Mouse (Mus musculus) embryonic facial prominence, embryonic 13.5 days (tissue): ENCODE measurements at regions not wholly inside any gene's neighbourhood (a gene's known extent, or its start where the extent isn't known, plus 50 kb on each side); places are given as distances from the start of the nearest gene placed in this dataset.
A peak's percentile ranks its signal among the peaks of the same experiment; 100 is the strongest.

Source experiments
- ATAC-seq: fragments of 200-750 bp; cut with Nextera tagmentation; 2 replicates; pipeline ENCODE4 v1.8.0; 2017; ENCODE audit warnings: low read depth; ENCODE audit not compliant: insufficient number of reproducible peaks, insufficient read depth, low FRiP score, low TSS enrichment
- H3K27ac ChIP-seq: fragments of 300-500 bp; sonication (generic); 2 replicates; pipeline ENCODE4 v1.5.1; 2015; ENCODE audit warnings: moderate library complexity, mild to moderate bottlenecking, inconsistent platforms
- H3K27me3 ChIP-seq: fragments of 300-500 bp; sonication (generic); 2 replicates; pipeline ENCODE4 v1.6.1; 2015; ENCODE audit warnings: mild to moderate bottlenecking, inconsistent platforms
- H3K36me3 ChIP-seq: fragments of 300-500 bp; sonication (generic); 2 replicates; pipeline ENCODE4 v1.6.1; 2015; ENCODE audit warnings: mild to moderate bottlenecking, inconsistent platforms
- H3K4me1 ChIP-seq: fragments of 300-500 bp; sonication (generic); 2 replicates; pipeline ENCODE4 v1.6.1; 2015; ENCODE audit warnings: inconsistent platforms
- H3K4me2 ChIP-seq: fragments of 300-500 bp; sonication (generic); 2 replicates; pipeline ENCODE4 v1.6.1; 2015; ENCODE audit warnings: moderate library complexity, mild to moderate bottlenecking, inconsistent platforms
- H3K4me3 ChIP-seq: fragments of 300-500 bp; sonication (generic); 2 replicates; pipeline ENCODE4 v1.5.1; 2015; ENCODE audit warnings: mild to moderate bottlenecking, inconsistent platforms
- H3K9ac ChIP-seq: fragments of 300-500 bp; sonication (generic); 2 replicates; pipeline ENCODE4 v1.6.1; 2015; ENCODE audit warnings: mild to moderate bottlenecking, inconsistent platforms
- H3K9me3 ChIP-seq: fragments of 300-500 bp; sonication (generic); 2 replicates; pipeline ENCODE4 v1.6.1; 2016; ENCODE audit warnings: inconsistent platforms
- WGBS: fragments of 180-500 bp; shearing (Covaris S2); methylation state at CpG from one replicate; pipeline ENCODE4 v1.1.7; 2015; ENCODE audit warnings: mixed read lengths; 5-methylcytosine and 5-hydroxymethylcytosine counted together

DNA sequence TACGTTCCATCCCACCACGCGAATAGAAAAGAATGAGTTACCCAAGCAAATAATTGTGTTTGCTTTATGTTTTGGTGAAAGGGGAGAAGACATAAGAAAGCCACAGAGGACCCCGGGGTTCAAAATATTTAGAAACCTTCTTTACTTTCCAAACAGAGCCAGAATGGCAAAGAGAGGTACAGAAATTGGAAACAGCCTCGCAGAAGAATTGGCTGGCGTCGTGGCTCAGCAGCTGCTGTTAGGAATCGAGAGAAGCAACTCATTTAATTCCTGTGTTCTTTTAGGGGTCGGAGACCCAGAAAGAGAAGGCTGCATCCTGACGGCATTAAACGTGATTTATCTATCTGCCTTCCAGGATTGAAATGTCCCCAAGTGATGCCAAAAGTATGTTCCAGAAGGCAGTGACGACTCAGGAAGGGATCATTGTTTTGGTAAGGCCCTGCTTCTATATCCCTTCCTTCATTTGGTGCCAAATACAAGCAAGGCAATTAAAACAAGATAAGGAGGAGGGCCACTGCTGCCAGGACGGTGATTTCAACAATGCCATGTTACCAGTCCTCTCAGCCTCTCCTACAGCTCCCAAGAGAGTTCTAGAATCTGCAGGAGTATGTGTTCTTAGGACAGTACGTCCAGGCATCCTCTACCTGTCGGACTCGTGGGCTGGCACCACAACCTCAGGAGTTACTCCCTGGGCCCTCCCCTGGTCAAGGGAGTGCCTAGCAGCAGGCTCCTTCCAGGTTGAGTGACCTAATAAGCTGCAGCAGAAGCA lies 334.8 kb downstream of the Efnb2 start:
- Histone ChIP-seq H3K4me2 (peak overlapping the region; percentile 22), H3K4me1 (peaks cover 44% of the 10 kb centered on the region), H3K4me3 (no peak overlapping the region), H3K9ac (no peak overlapping the region), H3K9me3 (no peaks in the 10 kb centered on the region), H3K27me3 (no peaks in the 10 kb centered on the region), H3K36me3 (no peaks in the 10 kb centered on the region), H3K27ac (no peak overlapping the region)
- no peak for ATAC-seq
- WGBS: 29% methylated on average over 16 of the region's 16 CpGs

DNA sequence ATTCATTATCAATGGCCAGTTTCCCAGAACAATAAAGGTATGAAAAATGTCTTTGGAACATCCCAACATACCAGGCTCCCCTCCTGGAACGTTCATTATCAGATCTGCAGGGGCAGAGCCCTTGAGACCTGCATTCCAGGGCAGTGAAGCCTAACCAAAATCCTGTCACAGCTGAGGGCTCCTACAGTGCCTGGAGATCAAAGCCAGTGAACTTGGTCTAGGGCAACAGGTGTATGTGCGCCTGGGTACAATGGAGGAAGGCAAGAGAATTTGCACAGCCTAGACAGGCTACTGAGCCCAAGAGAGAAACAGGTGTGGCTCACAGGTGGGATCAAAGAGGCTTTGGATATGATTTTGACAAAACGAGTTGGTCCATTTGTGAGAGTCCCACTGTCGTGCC lies 335.6 kb downstream of the Efnb2 start:
- ATAC-seq: no peak
- Histone ChIP-seq H3K4me2 (peak overlapping the region; percentile 22; the same call in 1 of the 2 replicates), H3K4me1 (peaks cover 41% of the 10 kb centered on the region), H3K9me3 (no peaks in the 10 kb centered on the region), H3K27ac (no peak overlapping the region), H3K4me3 (no peak overlapping the region), H3K27me3 (no peaks in the 10 kb centered on the region), H3K36me3 (no peaks in the 10 kb centered on the region), H3K9ac (no peak overlapping the region)
- 41% methylated on average over 4 of the region's 4 CpGs for WGBS

DNA sequence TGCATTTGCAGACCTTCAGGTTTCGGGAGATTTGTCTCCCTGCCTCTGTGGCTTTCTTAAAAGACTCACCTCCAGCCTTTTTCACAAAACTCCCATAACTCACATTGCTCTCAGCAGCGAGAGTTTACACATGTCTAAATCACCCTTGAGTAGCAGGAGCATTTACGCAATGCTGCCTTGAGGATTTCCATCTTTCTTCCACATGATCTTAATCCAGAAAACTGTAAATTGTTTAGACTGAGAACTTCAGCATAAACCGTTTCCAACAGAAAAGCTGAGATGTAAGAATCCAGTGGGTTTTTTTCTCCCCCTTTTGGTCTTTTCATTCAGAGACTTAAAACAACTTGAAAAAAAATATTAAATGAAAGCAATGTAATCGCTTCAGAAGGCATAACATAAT lies 336.5 kb downstream of the Efnb2 start:
- Histone ChIP-seq H3K4me2 (no peak overlapping the region), H3K27me3 (no peaks in the 10 kb centered on the region), H3K36me3 (no peaks in the 10 kb centered on the region), H3K9me3 (no peaks in the 10 kb centered on the region), H3K27ac (peak overlapping the region; percentile 68), H3K4me3 (no peak overlapping the region), H3K4me1 (peaks cover 41% of the 10 kb centered on the region), H3K9ac (no peak overlapping the region)
- ATAC-seq: no peak
- 21% methylated on average over 5 of the region's 5 CpGs for WGBS

DNA sequence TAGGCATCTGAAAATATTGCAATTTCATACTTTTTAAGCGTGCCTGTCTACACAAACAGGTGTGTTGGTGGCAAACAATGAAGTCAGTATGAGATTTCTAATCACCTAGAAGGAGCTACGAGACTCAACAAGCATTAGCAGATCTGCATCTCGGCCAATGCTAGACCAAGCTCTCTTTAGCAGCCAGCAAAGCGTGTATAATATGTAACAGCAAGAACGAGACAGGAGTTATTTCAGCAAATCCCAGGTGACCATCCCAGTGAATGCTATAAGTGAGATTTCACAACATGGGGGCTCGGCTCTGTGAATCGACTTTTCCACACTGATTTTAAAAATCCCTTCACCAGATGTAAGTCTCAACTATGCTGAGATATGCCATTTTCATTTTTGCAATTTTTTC lies 352.8 kb downstream of the Efnb2 start:
- H3K36me3 ChIP-seq: no peaks in the 10 kb centered on the region
- H3K4me2 ChIP-seq: peak overlapping the region; percentile 24
- 28% methylated on average over 7 of the region's 7 CpGs for WGBS
- ATAC-seq: no peak
- no peak overlapping the region for H3K27ac ChIP-seq
- no peaks in the 10 kb centered on the region for H3K27me3 ChIP-seq
- H3K4me1 ChIP-seq: peaks cover 15% of the 10 kb centered on the region
- no peak overlapping the region for H3K9ac ChIP-seq
- no peaks in the 10 kb centered on the region for H3K9me3 ChIP-seq
- H3K4me3 ChIP-seq: no peak overlapping the region

DNA sequence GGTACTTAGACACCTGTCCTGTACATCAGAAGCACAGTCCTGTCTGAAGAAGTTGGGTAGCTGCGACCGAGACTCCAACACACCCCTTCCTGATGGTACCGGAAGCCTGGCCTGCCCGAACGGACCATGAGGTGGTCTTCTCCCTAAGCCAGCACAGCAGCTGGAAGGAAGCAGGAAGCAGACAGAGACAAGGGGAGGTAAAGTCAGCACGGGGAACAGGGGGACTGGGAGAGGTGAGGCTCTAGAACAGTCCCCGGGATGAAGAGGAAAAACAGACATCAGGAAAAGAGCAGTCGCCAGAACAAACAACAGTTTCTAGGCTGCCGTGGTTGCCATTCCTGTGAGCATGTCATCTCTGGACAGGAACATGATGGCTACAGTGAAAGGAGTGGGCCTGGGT lies 353.6 kb downstream of the Efnb2 start:
- Histone ChIP-seq H3K4me1 (peaks cover 15% of the 10 kb centered on the region), H3K27me3 (no peaks in the 10 kb centered on the region), H3K36me3 (no peaks in the 10 kb centered on the region), H3K9me3 (no peaks in the 10 kb centered on the region), H3K27ac (no peak overlapping the region), H3K9ac (no peak overlapping the region), H3K4me3 (no peak overlapping the region), H3K4me2 (no peak overlapping the region)
- ATAC-seq: no peak
- WGBS: 74% methylated on average over 9 of the region's 9 CpGs

DNA sequence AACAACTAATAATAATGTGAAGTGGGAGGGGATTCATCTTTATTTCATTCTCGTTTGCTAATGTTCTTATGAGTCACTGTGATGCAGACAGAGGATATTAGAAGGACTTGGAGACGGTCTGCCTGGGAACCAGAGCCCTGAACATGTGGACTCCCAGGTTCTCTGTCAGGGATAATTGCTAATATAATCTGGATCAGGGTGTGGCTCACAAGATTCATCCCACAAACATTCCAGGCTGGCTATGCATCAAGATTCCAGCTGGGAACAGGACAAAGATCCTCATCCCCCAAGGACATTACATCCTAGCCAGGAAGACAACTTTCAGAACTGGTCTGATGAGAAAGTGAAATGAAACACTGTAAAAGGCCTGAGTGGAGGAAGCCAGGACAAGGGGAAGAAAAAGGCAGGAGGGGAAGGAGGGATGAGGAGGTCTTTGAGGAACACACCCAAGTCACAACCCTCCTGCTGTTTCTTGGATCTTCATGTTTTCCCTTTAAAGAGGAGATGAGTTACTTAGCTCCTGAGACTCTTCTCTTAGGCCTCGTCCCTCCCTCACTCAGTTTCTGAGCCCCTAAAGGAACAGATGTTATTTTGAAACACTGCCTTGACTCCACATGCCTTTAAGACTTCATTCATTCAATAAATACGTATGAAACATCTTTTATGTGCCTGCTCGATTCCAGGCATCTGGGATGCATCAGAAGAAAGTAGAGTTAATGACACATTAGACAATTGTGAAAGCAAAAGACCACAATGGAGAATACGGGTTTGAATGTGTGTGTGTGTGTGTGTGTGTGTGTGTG lies 360.9 kb downstream of the Efnb2 start:
- no peaks in the 10 kb centered on the region for H3K9me3 ChIP-seq
- H3K36me3 ChIP-seq: no peaks in the 10 kb centered on the region
- ATAC-seq: no peak
- no peak overlapping the region for H3K9ac ChIP-seq
- no peak overlapping the region for H3K27ac ChIP-seq
- H3K4me2 ChIP-seq: no peak overlapping the region
- H3K4me3 ChIP-seq: no peak overlapping the region
- WGBS: 43% methylated on average over 6 of the region's 6 CpGs
- no peaks in the 10 kb centered on the region for H3K27me3 ChIP-seq
- no peaks in the 10 kb centered on the region for H3K4me1 ChIP-seq

DNA sequence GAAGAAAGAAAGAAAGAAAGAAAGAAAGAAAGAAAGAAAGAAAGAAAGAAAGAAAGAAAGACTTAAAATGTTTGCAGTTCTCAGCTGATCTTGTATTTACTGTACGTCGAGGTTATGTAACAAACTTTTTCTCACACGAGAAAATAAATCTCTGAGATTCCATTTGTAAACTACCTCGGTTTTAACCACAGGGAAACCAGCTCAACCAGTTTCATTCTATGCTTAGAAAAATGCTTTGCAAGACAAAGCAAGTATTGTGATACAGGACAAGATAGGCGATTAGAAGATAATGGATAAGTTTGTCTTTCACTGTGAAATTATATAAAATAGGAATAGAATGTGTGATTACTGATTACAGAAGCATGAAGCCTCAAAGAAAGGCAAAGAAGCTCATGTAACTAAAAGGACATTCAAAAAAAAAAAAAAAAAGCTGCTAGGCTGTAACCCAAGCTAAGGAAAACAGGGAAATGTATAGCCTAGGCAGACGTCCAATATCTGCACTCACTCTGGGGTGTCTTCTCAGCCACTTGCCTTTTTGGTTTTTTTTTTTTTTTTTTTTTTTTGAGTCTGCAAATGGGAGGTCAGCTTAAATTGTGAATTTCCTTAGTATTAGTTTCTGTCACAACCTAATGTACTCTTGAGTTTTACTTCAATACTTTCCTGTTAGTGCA lies 368.3 kb downstream of the Efnb2 start:
- Histone ChIP-seq H3K4me1 (no peaks in the 10 kb centered on the region), H3K4me2 (no peak overlapping the region), H3K4me3 (no peak overlapping the region), H3K36me3 (no peaks in the 10 kb centered on the region), H3K27ac (no peak overlapping the region), H3K9ac (no peak overlapping the region), H3K9me3 (no peaks in the 10 kb centered on the region), H3K27me3 (no peaks in the 10 kb centered on the region)
- no peak for ATAC-seq
- 45% methylated on average over 6 of the region's 6 CpGs for WGBS

DNA sequence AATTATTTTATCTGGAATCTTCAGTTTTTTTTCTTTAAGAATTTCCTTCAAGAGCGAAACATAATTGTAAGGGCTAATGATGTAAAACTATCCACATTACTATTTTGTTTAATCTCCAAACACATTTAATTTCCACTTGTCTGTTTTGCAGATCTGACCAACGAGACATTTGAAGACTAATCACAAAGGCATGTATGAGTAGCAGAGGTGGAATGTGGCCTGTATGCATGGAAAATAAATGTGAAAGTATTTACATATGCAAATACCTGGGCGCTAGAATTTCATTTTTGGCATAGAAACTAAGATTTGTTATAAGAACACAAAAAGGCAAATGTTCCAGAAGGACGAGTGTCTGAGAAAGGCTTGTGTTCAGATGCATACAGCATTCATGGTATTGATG lies 375.2 kb downstream of the Efnb2 start:
- ATAC-seq: no peak
- H3K9me3 ChIP-seq: no peaks in the 10 kb centered on the region
- H3K4me3 ChIP-seq: no peak overlapping the region
- no peaks in the 10 kb centered on the region for H3K4me1 ChIP-seq
- H3K4me2 ChIP-seq: no peak overlapping the region
- no peak overlapping the region for H3K9ac ChIP-seq
- H3K27ac ChIP-seq: no peak overlapping the region
- H3K36me3 ChIP-seq: no peaks in the 10 kb centered on the region
- no peaks in the 10 kb centered on the region for H3K27me3 ChIP-seq
- WGBS: 69% methylated on average over 4 of the region's 4 CpGs

DNA sequence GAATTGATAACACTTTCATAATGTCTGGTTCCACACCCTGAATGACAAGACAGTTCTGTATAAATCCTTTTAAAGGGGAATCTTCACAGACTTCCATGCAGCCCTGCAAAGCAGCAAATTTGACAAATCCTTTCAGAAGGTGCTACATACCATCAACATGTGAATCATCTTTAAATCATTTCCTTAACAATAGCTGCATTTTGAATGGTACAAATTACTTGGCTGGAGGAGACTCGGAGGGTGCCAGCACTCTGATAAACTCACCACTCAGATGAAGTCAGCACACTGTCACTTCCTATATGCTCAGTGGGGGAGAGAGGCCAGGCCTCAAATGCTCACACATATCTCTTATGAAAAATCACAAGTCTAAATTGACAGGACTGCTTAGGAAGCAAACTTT lies 386.1 kb downstream of the Efnb2 start:
- H3K4me3 ChIP-seq: no peak overlapping the region
- no peaks in the 10 kb centered on the region for H3K27me3 ChIP-seq
- H3K9me3 ChIP-seq: no peaks in the 10 kb centered on the region
- 78% methylated on average over 1 of the region's 1 CpGs for WGBS
- H3K4me2 ChIP-seq: no peak overlapping the region
- H3K9ac ChIP-seq: no peak overlapping the region
- no peak for ATAC-seq
- no peak overlapping the region for H3K27ac ChIP-seq
- no peaks in the 10 kb centered on the region for H3K36me3 ChIP-seq
- H3K4me1 ChIP-seq: no peaks in the 10 kb centered on the region

DNA sequence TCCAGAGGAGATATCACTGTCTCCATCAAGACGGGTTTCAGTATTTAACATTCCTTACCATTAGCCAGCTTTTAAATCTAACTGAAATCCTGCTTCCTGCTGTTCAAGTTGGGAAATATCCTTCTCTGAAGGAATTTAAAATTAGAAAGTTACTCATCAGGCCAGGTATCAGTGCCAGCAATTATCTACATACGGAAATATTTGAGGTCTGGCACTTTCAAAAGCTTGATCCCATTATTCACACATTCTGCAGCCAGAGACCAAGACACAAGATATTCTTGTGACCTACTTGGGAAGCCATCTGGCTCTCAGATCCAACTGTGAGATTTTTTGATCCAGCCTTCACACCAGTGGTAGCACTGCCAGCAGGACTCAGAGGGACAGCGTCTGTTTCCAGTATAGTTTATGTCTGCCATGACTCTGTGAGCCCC lies 386.8 kb downstream of the Efnb2 start:
- H3K4me1 ChIP-seq: no peaks in the 10 kb centered on the region
- H3K4me3 ChIP-seq: no peak overlapping the region
- ATAC-seq: no peak
- no peak overlapping the region for H3K27ac ChIP-seq
- 54% methylated on average over 3 of the region's 3 CpGs for WGBS
- H3K27me3 ChIP-seq: no peaks in the 10 kb centered on the region
- no peaks in the 10 kb centered on the region for H3K9me3 ChIP-seq
- H3K36me3 ChIP-seq: no peaks in the 10 kb centered on the region
- no peak overlapping the region for H3K9ac ChIP-seq
- H3K4me2 ChIP-seq: no peak overlapping the region

DNA sequence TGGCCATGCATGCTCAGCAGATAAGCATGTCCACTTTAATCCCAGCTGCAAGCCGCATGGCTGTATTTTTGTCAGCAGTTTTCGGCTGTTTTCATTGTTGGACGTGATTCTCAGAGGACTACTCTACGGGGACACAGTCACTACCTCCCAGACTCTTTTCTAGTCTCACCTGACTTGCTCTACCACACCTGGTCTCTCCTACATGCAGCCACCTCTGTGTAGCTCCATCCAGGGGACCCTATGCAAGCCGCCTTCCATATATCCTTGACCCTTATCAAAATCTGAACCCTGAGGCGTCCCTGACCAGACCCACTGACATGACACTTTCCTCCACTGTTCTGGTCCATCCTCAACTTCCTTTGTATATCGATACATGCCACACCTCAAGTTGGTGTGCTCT lies 402.2 kb downstream of the Efnb2 start:
- ATAC-seq: no peak
- Histone ChIP-seq H3K9me3 (no peaks in the 10 kb centered on the region), H3K4me3 (no peak overlapping the region)

More for the DNA sequence above, 402.2 kb downstream of the Efnb2 start:
- H3K27ac ChIP-seq: no peak overlapping the region
- no peak overlapping the region for H3K4me2 ChIP-seq
- H3K36me3 ChIP-seq: no peaks in the 10 kb centered on the region
- no peak overlapping the region for H3K9ac ChIP-seq
- no peaks in the 10 kb centered on the region for H3K27me3 ChIP-seq
- WGBS: 68% methylated on average over 7 of the region's 7 CpGs
- peaks cover 16% of the 10 kb centered on the region; the same call in 1 of the 2 replicates for H3K4me1 ChIP-seq
